Mouse (Mus musculus): Measurements from ENCODE around the gene Acot11. TPM values are rescaled to one million over a fixed set of nuclear protein-coding genes. Genes with fewer than 3 reads are reported as not detected.
"Not testable (repeated sequence)": the region's sequence is repeated elsewhere in the genome, so short reads cannot be mapped to it uniquely, and the experiment has no call there.

Gene Acot11
- total RNA-seq, 2 experiments from 2014 or later: 43.7 to 53.3 TPM

DNA sequence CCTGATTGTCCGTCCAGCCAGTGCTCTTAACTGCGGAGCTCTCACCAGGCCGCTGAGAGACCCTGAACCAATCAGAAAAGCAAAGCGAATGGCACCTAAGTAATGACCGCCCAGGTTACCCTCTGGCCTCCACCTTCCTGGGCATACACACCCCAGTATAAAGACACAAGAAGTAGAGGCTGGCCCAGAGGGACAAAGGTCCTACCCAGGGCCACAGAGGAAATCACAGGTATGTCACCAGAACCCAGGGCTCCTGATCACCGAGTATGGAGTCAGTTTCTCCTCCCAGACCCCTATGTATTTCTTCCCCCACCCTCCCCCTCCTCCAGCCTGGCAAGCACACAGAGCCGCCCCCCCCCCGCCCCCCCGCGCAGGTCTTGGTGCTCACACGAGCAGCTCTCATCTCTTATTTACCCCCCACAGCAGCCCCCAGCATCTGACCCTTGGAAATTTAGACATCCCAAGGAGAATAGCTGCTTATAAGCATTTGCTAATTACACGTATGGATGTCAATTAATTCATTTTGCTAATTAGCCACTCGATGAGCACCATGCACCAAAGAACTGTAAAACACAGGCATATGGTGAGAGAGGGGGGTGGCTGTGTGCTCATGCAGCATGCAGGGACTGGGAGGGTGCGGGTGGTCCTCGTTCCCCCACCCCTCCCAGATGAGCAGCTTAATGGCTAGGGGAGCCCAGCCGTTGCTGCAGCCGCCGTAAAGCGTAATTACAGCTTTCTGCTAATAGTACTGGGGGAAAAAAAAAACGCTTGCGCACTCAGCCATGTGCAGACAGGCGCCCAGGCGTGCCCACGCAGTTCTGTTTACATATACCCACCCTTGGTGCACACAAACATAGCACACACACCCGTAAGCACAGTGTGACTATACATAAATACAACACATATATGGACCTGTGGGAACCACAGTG is 10.9 kb upstream of the Acot11 start:
- DNase-seq (ENCODE audit: low spot score in 2 of 2): no peak

DNA sequence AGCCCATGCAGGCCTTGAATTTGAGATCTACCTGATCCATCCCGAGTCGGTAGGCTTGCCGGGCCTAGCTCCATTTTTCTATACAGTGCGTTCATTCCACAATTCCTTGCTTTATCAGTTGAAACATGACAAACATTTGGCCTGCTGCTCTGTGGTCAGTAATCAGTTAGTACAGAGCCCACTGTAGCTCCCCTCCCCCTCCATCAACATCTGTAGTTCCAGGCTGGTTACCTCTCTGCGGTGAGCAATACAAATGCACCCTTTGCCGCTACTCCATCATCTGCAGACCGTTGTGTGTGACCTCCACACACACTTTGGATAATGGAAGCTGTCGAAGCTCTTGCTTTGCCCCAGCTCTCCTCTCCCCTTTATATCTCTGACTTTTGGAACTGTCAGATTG is 6.4 kb upstream of the Acot11 start:
- DNase-seq (ENCODE audit: low spot score in 2 of 2): no peak

DNA sequence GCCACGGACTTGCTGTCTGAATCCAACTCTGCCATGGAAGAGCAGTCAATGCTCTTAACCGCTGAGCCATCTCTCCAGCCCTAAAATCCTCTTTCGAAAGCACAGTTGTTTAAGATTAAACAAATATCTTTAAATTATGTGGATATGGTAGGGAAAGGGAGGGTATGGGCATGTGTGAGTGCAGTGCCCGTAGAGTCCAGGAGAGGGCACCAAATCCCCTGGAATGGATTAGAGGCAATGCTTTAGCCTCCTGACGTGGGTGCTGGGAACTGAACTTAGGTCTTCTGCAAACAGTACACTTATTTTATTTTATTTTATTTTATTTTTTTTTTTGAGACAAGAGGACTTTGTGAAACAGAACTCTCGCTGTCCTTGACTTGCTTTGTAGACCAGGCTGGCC is 5.2 kb upstream of the Acot11 start:
- no peak for DNase-seq (ENCODE audit: low spot score in 2 of 2)

DNA sequence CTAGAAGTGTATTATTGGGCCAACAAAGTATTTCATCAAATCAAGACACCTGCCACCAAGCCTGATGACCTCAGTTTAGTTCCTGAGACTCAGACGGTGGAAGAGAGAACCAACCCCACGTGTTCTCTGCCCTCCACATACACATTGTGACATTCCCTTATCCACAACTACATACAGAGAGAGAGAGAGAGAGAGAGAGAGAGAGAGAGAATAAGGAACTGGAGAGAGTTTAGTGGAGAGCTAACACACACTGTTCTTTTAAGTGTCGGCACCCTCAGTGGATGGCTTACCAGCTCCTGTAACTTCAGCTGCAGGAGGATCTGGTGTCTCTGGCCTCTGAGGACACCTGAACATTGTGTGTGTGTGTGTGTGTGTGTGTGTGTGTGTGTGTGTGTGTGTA is 2.5 kb upstream of the Acot11 start:
- no peak for DNase-seq (ENCODE audit: low spot score in 2 of 2)

DNA sequence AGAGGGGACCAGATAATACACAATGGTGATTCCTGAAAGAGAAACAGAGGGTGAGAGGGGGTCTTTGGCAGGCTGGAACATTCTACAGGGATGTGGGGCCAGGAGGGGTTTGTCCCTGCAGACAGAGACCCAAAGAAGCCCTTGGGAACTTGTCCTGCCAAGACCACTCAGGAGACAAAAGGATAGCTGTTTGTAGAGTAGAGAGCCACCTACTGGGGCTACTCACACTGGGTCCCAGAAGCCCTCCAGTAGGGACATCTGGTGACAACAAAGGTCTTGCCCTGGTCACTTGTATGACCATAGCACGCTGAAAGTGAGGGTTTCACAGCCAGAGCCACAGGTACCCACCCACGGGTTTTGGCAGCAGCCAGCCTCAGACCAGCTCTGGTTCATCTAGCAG is 1.1 kb upstream of the Acot11 start:
- DNase-seq (ENCODE audit: low spot score in 2 of 2): no peak

DNA sequence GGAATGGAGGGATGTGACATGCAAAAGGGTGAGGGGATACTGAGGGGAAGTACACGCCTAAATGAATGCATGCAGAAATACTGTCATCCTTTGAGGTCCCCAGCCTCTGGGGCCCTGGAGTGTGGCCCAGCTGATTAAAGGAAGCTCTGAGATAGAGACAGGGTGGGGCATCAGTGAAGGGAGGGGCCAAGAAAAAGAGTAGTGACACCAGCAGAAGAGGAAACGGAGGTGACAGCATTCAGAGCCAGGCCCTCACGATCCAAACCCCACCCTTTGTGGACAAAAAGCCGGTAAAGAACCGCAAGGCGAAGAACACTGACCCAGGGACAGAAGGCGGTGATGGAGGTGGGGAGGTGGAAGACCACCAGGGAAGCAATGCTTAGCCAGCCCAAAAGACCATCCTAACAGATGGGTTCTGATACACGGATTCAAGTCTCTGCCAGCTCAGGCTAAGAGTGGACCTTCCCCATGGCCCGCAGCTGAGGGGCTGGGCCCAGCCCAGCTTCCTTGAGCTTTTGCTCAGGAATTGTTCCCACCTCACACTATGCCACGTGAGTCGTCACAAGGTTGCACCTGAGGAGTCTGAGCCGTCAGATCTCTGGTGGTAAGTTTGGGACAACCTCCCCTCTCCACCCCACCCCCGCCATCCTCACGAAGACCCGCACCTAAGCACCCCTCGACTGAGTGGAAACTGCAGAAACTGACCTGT is 443 bp downstream of the Acot11 start:
- no peak for DNase-seq (ENCODE audit: low spot score in 2 of 2)

DNA sequence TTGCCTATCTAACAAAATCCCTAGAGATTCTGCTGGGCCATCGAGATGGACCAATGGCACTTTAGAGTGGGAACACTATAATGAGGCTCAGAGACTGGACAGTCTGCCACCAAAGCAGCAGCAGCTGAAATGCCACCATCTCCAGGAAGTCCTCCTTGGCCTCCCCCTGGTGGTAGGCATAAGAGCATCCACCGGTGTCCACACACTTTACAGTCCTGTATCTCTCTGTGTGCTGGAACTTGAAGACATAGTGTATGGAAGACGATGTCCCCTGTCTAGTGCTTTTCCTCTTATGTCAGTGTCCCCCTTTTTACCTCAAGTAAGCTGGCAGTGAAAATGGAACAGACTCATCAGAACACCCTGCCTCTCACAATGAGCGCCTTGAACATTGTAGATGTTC is 1.0 kb downstream of the Acot11 start:
- no peak for DNase-seq (ENCODE audit: low spot score in 2 of 2)

DNA sequence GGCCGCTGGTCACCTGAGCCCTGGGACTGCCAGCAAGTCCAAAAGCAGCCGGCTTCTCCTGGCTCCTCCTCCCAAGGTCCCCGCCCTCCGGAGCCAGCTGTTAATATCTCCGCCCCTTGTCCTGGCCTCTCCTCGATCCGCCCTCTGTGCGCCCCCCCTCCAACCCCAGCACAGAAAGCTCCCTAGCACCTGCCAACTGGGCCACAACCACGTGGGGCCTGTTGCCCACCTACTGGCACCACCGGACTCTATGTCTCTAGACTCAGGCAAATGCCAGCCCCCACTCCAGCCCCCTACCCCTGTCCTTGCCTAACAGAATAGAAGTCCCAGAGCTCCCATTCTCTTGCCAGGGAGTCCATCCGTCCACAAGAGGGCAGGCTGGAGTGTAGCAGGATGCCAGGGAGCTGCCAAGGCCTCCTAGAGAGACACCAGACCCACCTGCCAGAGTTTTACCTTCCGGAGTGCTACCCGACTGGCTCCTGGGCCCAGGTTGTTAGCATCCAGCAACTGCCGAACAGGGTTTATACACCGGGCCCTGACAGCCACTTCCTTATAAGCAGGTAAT is 4.9 kb downstream of the Acot11 start:
- peak; percentile 69 to 82 for DNase-seq (ENCODE audit: low spot score in 2 of 2)

DNA sequence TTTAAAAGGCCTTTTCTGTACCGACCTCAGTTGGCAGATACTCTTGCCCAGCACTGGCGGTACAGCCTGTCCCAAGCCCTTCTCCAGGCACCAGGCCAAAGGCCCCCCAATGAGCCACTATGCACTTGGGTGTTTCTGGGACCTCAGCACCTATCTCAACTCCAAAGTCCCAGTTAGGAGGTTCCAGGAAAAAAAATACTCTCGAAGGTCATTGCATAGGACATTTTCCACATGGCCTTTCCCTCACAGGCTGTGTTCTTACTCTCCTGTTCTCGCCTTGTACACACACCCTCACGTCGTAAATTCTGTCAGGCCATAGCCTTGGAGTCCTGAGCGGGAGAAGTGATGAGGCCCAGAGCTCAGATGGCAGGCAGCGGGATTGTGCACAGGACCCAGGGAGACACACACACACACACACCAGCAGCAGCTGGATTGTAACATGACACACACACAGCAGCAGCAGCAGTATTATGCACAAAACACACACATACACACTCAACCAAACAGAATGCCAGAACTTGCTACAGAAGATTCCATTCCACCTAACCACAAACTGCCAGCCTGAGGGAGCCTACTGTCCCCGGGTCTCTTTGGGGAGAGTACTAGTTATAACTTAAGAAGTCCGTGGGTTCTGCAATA is 5.8 kb downstream of the Acot11 start:
- DNase-seq (ENCODE audit: low spot score in 2 of 2): peak in 1 of 2 experiments; percentile 83

DNA sequence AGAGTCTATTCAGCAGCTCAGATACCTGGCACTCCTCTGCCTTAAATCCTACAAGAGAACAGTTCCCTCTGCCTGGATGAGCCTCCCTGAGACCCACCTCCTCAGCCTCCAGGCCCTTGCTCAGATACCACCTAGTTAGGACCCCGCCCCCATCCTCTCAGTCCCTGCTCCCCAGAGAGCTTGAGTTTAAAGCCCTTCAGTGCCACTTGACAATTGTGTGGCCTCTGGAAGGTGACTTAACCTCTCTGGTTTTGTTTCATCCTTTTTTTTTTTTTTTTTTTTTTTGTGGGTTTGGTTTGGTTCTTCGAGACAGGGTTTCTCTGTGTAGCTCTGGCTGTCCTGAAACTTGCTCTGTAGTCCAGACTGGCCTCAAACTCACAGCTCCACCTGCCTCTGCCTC is 9.5 kb downstream of the Acot11 start:
- no peak for DNase-seq (ENCODE audit: low spot score in 2 of 2)

DNA sequence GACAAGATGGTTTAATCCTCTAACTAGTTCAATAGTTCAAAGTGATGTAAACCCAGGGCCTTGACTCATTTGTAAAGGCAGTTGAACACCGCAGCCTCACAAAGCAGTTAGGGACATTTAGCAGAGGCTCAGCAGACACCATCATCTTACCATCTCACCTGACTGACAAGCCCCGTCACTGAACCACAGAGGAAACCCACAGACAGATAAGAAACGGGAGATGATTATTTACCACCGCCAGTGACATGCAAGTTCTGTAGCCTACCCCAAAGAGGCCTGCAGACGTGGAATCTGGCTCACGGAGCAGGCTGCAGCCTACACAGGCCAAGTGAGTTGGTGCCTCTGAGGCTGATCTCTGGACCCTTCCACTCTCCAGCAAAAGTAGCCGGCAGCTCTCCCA is 10.6 kb downstream of the Acot11 start:
- no peak for DNase-seq (ENCODE audit: low spot score in 2 of 2)

DNA sequence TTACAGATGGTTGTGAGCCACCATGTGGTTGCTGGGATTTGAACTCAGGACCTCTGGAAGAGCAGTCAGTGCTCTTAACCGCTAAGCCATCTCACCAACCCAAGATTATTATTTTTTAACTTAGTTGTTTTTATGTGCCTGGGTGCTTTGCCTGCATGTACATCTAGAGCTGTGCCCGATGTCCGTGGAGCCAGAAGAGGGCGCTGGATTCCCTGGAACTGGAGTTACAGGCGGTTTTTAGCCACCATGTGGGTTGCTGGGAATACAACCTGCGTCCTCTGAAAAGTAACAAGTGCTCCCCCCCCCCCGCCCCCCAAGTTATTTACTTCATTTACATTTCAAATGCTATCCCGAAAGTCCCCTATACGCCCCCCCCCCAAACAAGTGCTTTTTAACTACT is 11.0 kb downstream of the Acot11 start:
- not testable (repeated sequence) for DNase-seq (ENCODE audit: low spot score in 2 of 2)

DNA sequence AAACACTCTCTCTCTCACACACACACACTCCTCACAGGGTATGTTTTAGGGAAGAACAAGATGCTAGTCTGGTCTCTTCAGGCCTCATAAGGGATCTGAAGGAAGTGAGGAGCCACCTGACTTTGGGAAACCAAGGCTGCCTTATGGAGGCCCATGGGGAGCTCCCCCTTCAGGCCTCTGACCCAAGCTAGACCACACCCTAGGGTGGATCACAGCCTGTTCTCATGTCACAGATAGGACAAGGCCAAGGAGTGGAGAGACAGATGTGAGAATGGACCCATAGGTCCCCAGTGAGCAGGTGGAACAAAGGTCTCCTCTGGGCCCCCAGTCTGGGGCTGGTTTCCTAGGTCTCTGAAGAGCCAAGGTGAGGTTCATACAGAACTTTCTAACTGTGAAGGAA is 12.5 kb downstream of the Acot11 start:
- DNase-seq (ENCODE audit: low spot score in 2 of 2): no peak

DNA sequence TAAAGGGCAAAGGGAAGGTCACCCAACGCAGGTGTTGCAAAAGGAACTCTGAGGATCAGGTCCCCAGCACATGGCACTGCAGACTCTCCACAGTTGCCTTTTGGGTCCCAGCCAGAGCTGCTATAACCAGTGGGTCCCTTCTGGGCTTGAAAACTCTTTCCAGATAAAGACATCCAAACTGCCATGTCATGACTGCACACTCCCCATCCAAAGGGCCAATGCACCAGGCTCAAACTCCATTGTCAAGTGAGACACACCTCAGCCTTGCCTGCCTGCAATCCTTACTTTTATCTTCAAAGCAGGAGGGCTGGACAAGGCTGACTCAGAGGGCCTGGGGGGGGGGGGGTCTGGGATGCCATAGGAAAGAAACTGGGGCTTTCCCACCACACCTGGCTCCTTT is 13.9 kb downstream of the Acot11 start:
- DNase-seq (ENCODE audit: low spot score in 2 of 2): no peak

DNA sequence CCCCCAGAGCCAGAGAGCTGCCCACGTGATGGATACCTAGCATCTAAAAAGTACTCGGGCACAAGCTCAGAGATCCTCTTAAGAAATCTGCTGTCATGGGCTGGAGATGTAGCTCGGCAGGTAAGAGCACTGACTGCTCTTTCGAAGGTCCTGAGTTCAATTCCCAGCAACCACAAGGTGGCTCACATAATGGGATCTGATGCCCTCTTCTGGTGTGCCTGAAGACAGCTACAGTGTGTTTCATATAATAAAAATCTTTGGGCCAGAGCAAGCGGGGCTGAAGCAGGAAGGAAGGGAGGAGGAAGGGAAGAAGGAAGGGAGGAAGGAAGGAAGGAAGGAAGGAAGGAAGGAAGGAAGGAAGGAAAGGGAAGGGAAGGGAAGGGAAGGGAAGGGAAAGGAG is 14.6 kb downstream of the Acot11 start:
- DNase-seq (ENCODE audit: low spot score in 2 of 2): not testable (repeated sequence)

DNA sequence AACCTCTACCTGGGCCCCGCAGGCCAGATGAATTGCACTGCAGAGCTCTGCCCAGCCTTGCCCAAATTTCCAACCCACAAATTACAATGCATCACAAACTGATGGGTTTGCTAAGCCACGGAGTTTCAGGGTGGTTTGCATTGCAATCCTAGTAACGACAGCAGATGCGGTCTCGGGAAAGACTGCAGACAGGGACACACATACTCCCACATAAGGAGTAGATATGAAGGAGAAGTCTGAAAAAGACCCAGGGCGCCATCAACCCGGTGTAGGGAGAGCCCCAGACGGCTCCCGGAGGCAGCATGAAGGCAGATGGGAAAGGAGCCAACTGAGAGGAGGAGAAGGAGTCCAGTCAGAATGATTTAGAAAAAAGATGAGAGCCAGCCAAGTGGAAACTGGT is 15.1 kb downstream of the Acot11 start:
- DNase-seq (ENCODE audit: low spot score in 2 of 2): no peak

DNA sequence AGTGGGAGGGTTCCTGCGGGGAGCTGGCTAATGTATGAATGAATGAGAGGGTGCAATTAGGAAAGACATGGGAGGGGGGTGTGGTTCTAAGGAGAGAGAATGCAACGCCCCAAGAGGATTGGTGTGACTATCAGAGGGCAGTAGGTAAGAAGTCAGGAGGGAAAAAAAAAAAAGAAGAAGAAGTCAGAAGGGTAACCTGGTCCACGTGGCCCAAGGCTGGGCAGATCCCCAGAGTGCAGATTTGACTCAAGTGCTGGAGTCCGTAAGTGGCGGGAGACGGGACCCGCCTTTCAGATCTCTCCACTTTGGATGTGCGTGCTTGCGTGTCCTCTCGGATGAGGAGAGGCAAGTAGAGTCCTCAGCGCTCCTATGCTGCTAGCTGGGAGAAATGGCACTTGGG is 16.2 kb downstream of the Acot11 start:
- no peak for DNase-seq (ENCODE audit: low spot score in 2 of 2)

DNA sequence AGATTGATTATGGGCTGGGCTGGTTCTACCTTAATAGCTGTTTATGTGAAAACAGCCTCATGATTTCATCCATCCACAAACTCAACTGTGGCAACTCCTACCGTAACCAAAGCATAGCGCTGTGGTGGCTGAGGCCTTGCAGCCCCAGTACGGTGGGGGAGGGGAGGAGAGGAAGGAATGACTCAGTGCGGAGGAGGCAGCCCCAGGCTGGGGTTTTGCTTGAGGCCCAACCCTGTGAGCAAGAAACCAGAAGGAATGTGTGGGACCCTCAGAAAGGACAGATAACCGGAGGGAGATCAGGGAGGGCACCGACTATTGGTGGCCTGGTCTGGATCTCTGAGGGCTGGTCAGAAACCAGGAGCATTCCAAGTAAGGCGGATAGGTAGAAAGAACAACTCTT is 17.0 kb downstream of the Acot11 start:
- no peak for DNase-seq (ENCODE audit: low spot score in 2 of 2)

DNA sequence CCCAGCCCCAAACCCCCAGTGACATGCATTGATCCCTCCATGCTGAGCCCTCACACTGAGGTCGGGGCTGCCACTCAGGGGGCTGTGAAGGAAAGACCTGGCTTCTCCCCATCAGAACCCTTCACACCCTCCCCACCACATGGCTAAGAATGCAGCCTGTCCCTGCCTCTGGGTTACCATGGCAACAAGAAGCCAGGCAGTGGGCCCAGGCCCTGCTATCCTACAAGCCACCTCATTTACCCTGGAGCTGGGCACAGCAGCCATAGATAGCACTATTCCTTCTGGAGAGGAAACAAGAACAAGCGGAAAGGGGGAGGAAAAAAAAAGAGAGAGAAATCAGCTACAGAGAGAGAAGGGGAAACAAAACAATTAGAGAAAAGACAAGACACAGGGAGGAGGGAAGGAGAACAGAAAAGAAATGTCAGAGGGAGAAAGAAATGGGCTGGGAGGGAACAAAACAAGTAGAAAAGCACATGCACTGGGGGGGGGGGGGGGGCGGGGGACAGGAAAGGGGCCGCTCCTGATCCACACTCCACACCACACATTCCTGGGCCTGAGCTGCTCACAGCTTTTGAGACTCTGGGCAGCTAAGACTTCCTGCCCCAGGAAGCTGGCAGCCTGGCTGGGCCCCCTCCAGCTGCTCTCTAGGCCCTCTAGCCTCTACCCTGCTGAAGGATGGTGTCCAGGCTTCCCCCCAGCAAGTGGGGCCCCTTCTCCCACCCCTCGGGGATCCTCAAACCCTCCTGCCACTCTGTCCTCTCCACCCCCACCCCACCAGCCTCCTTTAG is 18.9 kb downstream of the Acot11 start:
- peak; percentile 72 to 86 for DNase-seq (ENCODE audit: low spot score in 2 of 2)

DNA sequence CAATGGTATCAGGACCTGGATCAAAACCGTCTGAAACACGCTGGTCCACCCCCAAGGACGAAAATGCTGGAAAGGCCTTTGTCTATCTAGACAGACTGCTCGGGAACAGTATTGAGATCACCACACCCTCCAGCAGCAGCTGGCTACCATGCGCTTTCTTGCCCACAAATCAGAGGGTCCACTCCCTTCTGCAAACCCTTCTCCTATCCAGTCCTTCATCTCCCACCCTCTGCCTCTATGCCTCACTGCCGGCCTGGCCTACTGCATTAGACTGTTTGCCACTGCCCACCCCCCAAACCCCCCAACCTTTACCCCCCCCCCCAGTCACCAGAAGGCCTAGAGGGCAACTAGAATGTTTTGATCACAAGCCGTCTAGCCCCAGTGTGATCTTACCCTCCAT is 19.5 kb downstream of the Acot11 start:
- DNase-seq (ENCODE audit: low spot score in 2 of 2): no peak

DNA sequence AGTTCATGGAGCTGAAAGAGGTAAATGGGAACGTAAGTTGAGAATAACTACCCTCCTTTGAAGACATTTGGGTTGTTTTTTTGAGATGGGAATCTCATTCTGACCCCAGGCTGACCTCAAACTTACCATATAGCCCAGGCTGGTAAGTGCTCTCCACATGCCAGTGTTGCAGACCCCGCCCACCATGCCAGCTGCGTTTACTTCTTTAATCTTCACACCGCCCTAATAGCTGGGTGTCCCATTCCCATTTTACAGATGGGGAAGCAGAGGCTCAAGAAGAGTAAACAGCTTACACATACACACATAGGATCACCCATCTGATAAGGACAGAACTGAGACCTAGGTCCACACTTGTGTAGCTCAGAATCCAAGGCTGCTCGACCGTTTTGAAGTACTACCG is 20.0 kb downstream of the Acot11 start:
- DNase-seq (ENCODE audit: low spot score in 2 of 2): no peak
